Mouse (Mus musculus) liver, adult 2 months (tissue): Measurements from ENCODE around the gene Kti12.

ENCODE experiments used
- CTCF ChIP-seq: fragments of 200-500 bp; IDR thresholded peaks from 2 replicates; pipeline ENCODE4 v1.5.1; 2011; ENCODE audit warnings: low read depth, low read length, control low read depth
- POLR2A ChIP-seq: fragments of 200-500 bp; IDR thresholded peaks from 2 replicates; pipeline ENCODE4 v1.6.1; 2011; ENCODE audit warnings: low read length, control low read depth; ENCODE audit not compliant: insufficient read depth; ENCODE audit errors: extremely low read depth

- no peak for TF ChIP-seq CTCF
- no peak for TF ChIP-seq POLR2A
Observed at GRCm38 (mm10) chr4:108841920-108842578, 5.5 kb upstream of the Kti12 start.
